Mouse (Mus musculus) NIH3T3 (cell line): ENCODE results near the gene Map2k1.
"Not testable (repeated sequence)": the region's sequence is repeated elsewhere in the genome, so short reads cannot be mapped to it uniquely, and the experiment has no call there.

ENCODE experiments used
- DNase-seq: peaks from one replicate; pipeline ENCODE4 v3.0.0-alpha.2; 2012; ENCODE audit warnings: low read depth

Map2k1 gene

DNA sequence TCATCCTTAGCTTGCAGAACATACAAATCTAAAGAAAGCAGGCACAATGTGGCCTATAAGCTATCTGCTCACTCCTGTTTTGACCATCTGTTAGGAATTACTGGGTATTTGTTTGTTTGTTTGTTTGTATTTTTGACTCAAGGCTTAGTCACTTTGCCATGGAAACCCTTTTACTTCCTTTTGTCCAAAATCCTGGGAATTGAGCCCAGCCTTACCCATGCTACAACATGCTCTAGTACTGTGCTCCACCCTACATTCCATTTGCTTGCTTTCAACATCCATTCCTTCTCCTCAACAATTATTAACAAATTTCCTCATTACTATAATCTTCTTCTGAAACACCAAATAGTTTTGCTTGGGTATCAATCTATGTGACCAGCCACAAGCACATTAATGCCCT lies 50.6 kb downstream of the Map2k1 start:
- DNase-seq, result peak; percentile 49

DNA sequence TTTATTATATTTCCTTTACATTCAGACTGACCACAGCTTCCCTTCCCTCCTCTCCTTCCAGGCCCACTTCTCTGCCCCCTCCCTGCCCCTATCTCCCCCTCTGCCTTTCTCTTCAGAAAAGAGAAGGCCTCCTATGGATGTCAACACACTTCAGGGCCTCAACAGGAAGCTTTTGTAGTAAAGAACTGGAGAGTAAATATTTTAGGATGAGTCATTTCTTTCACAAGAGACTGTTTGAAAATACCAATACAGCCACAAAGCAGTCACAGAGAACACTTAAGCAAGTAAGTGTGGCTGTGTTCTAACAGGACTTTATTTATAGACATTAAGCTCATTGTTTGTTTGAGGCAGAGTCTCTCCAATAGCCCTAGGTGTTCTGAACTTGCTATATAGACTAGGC lies 51.1 kb downstream of the Map2k1 start:
- peak; percentile 47 for DNase-seq

DNA sequence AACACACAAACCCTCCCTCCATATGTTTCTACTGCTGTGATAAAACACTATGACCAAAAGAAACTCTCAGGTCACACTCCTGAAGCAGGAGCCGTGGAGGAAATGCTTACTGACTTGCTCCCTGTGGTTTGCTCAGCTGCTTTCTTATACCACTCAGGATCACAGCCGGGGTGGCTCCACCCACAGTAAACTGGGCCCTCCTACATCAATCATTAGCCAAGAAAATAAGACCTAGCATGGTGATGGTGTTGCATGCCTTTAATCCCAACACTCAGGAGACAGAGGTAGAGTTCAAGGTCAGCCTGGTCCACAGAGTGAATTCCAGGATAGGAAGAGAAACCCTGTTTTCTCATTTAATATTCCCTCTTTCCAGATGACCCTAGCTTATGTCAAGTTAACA lies 53.5 kb downstream of the Map2k1 start:
- DNase-seq, result no peak

DNA sequence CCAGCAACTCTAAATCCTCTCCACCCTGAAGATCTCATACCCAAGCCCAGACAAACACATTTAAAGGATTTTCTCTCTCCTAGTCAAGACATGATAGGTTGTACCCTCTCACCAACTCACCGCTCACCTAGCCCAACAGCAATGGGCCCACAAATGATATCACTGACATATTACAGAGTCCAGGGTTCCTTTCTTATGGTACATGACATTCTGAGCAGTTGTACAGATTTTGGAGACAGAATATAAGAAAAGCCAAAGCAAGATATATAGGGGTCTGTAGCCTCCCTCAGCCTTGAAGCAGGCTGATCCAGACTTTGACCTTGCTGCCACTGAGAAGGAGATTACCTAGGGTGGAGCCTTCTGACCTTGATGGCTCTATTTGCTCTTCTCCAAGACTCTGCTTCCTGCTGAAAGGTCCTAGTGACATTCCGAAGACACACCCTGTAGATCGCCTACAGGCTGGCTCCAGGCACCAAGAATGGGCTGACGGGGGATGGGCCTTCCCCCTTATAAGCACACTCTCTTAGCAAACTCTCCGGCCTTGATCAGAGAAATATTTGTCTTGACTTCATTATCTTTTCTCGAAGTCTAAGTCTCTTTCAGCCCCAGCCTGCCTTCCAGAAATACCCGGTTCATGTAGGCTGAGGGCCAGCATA lies 54.5 kb downstream of the Map2k1 start:
- DNase-seq, result not testable (repeated sequence)

- DNase-seq, result no peak
Observed at GRCm38 (mm10) chr9:64198068-64198762, 55.2 kb downstream of the Map2k1 start.

- no peak for DNase-seq
Observed at GRCm38 (mm10) chr9:64197524-64197923, 55.9 kb downstream of the Map2k1 start.

DNA sequence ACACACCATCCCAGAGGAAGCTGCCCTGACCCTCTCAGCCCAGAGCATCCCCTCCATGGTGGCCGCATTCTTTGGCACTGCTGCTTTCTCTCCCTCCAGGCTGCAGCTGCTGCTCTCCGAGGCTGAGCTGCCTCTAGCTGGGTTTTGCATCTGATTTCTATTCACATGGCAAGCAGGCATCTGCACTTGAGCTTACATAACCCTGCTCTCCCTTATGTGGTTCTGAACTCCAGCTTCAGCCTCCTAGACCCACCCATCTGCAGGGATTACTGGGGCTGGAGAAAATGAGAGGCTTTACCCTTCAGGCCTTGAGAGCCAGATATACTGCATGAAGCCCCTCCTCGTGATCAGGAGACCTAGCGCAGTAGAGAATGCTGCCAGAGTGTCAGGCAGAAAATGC lies 57.9 kb downstream of the Map2k1 start:
- DNase-seq, result no peak

DNA sequence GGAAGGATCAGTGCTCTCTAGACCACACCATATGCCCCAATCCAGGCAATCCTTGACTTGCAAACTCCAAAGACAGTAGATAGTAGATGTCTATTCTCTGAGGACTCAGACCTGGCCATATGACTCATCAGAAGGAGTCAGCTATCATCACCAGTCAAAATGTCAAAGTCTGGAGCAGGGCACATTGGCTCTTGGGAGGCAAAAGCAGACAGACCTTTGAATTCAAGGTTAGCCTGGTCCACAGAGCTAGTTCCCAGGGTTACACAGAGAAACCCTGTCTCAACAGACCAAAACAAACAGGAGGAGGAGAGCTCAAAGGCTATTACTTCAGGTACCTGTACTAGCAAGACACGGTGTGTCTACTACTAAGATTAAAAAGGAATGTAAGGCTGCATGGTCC lies 59.6 kb downstream of the Map2k1 start:
- no peak for DNase-seq

GRCm38 (mm10) chr9:64184166-64184840 lies 69.1 kb downstream of the Map2k1 start:
- no peak for DNase-seq

DNA sequence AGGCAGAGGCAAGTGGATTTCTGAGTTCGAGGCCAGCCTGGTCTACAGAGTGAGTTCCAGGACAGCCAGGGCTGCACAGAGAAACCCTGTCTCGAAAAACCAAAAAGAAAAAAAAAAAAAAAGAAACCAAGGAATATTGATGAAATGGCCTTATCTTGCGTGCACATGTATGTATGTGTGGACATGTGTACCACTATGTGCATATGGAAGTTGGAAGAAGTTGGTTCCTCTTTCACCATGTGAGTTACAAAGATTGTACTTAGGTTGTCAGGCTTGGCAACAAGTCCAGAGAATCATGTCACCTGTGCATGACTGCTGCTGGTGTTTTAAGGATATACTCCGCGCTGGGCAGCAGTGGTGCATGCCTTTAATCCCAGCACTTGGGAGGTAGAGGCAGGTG lies 70.1 kb downstream of the Map2k1 start:
- DNase-seq, result not testable (repeated sequence)

DNA sequence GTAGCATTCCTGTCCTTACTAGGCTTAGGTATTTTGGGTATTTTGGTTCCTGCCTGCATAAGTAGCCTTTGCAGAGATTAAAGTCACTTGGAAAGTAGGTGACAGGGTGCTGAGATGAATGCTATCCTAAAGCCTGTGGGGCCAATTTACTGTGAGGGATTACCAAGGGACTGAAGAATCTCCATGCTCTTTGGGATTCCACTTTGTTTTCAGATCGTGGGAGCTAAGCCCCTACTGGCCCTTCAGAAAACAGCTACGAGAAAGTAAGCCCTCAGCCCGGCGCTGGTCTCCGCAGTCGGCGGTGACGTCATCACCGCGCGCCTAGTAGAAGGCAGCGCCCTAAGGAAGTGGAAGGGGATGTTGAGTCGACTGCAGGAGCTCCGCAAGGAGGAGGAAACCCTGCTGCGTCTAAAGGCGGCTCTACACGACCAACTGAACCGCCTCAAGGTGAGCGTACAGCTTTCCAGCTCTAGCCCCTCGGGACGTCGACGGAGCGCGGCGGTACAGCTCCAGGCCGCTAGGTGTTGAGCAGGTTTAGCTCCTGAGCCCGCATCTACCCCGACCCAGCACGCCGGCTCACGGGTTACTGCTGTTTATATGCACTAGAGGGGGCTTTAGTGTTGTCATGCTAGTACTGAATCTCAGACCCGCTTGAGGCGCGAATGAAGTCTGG lies 74.3 kb downstream of the Map2k1 start, which contains the start of gene Snapc5:
TSS of gene Snapc5 (plus strand) at position 301 of the 673 bp plus-strand sequence.
- peak; percentile 95 for DNase-seq

GRCm38 (mm10) chr9:64178610-64178973 lies 74.8 kb downstream of the Map2k1 start:
- peak; percentile 54 for DNase-seq

DNA sequence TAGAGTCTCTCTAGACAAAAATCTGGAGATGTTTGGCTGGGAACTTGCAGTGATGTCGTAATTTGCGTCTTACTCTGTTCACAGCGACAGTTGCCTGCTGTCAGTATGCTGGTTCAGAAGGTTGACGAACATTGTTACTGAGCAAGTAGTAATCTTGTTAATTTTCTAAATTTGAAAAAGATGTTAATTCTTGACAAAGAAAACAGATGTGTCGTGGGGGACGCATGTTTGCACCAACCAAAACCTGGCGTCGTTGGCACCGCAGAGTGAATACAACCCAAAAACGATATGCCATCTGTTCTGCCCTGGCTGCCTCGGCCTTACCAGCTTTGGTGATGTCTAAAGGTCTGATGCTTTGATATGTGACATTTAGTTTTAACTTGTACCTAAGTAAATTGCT lies 78.1 kb downstream of the Map2k1 start:
- DNase-seq, result no peak

DNA sequence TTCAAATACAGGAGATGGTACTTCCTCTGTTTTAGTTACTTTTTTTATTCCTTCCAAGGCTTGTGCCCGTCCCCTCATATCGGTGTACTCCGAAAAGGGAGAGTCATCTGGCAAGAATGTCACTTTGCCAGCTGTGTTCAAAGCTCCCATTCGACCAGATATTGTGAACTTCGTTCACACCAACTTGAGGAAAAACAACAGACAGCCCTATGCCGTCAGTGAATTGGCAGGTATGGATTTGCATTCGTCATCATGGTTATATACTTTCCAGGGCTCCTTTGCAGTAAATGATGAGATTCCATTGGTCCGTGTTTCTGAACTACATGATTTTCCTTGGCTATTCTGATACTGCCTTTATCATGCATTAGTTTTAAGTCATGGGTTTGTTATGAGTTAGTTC lies 78.7 kb downstream of the Map2k1 start:
- peak; percentile 14 for DNase-seq

GRCm38 (mm10) chr9:64174341-64174740 lies 79.1 kb downstream of the Map2k1 start:
- no peak for DNase-seq

- no peak for DNase-seq
Observed at GRCm38 (mm10) chr9:64173666-64174220, 79.7 kb downstream of the Map2k1 start.

GRCm38 (mm10) chr9:64172816-64173665 lies 80.4 kb downstream of the Map2k1 start, which contains the start of the genes Zwilch and Rpl4:
Gene Zwilch (minus strand): TSS chr9:64173104.
Gene Rpl4 (plus strand): TSS chr9:64173375.
- DNase-seq, result peak; percentile 88

- DNase-seq, result no peak
Observed at GRCm38 (mm10) chr9:64172145-64172815, 81.2 kb downstream of the Map2k1 start.

- not testable (repeated sequence) for DNase-seq
Observed at GRCm38 (mm10) chr9:64169967-64170366, 83.5 kb downstream of the Map2k1 start.

- no peak for DNase-seq
Observed at GRCm38 (mm10) chr9:64160471-64160870, 93.0 kb downstream of the Map2k1 start.

- DNase-seq, result no peak
Observed at GRCm38 (mm10) chr9:64156641-64157040, 96.8 kb downstream of the Map2k1 start.
